ENCODE assay signal across 16 mouse cellular contexts in the genomic region with DNA sequence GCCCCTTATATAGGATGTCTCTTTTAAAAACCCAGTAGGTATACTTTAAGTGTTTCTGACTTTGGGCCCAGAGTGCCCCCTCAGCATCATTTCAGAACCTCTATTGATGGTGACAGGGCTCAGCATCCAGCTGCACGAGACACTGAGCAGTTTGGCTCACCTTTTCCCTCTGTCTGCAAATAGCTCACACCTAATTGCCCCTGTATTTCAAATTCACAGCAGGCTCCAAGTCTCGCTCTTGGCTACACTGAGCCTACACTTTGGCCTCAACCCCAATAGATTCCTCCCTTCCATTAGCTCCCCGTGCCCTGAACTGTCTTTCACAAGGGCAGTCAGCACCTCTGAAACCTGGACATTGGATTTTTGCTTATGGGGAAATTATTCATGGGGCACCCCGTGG. TPM values are rescaled to one million over a fixed set of nuclear protein-coding genes. Genes with fewer than 3 reads are reported as not detected.
DNase-seq lines count a peak whose midpoint lies in the region; ATAC-seq and TF ChIP-seq lines count a peak whose summit lies in the region.
"Had no signal": no experiment of that assay in that cellular context is flagged by ENCODE, and none has a peak within 500 bp of the region (broad histone marks: within the 10 kb centered on the region; RNA-seq: fewer than 3 reads in every experiment).

No protein-coding gene starts in this region.

- H3K9me3 ChIP-seq in forebrain, embryonic 11.5 days (ENCODE audit: control insufficient read depth, low read length): no peaks in the 10 kb centered on the region
- no peaks in the 10 kb centered on the region for H3K9me3 ChIP-seq in forebrain, embryonic 12.5 days
- 0 out of 2 replicates have a peak, but pooled peaks cover 3% of the 10 kb centered on the region for H3K9me3 ChIP-seq in embryonic facial prominence, embryonic 10.5 days
- no peaks in the 10 kb centered on the region for H3K9me3 ChIP-seq in hindbrain, embryonic 15.5 days
- H3K9me3 ChIP-seq in midbrain, embryonic 14.5 days (ENCODE audit: control insufficient read depth, low read length): no peaks in the 10 kb centered on the region
- H3K9me3 ChIP-seq in intestine, postnatal 0 days (ENCODE audit: control insufficient read depth): no peaks in the 10 kb centered on the region

- no peak overlapping the region for H3K9ac ChIP-seq in forebrain, embryonic 11.5 days (ENCODE audit: low read length)
- H3K9ac ChIP-seq in forebrain, embryonic 12.5 days: no peak overlapping the region
- H3K9ac ChIP-seq in hindbrain, embryonic 15.5 days: no peak overlapping the region
- 0 out of 2 replicates have a peak overlapping the region, but pooled peaks have one; percentile 20 for H3K9ac ChIP-seq in midbrain, embryonic 14.5 days (replicated peaks; ENCODE audit: low read length)
- H3K9ac ChIP-seq in intestine, postnatal 0 days (ENCODE audit: low read depth, low read length): no peak overlapping the region
- H3K9ac ChIP-seq: kidney, embryonic 15.5 days had no signal

- no peak for ATAC-seq in forebrain, embryonic 11.5 days (replicated peaks; ENCODE audit: low FRiP score)
- no peak for ATAC-seq in forebrain, embryonic 12.5 days (ENCODE audit: low FRiP score)
- ATAC-seq in hindbrain, embryonic 15.5 days (ENCODE audit: low FRiP score, low read depth): peak; percentile 12; the same call in 1 of the 2 replicates
- ATAC-seq in midbrain, embryonic 14.5 days (ENCODE audit: low FRiP score, low TSS enrichment): 0 out of 2 replicates have a peak, but pooled peaks have one; percentile 10
- no peak for ATAC-seq in erythroblast, adult 5-6 weeks (replicated peaks; ENCODE audit: low FRiP score, poor library complexity, severe bottlenecking)
- ATAC-seq in intestine, postnatal 0 days: no peak

- TF ChIP-seq CTCF in intestine, postnatal 0 days (IDR thresholded peaks at IDR 0.05; ENCODE audit: low read depth): no peak

- no peak overlapping the region for H3K27ac ChIP-seq in forebrain, embryonic 11.5 days (ENCODE audit: low read depth, low read length)
- no peak overlapping the region for H3K27ac ChIP-seq in forebrain, embryonic 12.5 days
- peak overlapping the region; percentile 44; the same call in 1 of the 2 replicates for H3K27ac ChIP-seq in embryonic facial prominence, embryonic 10.5 days (replicated peaks)
- peak overlapping the region; percentile 79 for H3K27ac ChIP-seq in hindbrain, embryonic 15.5 days (replicated peaks)
- H3K27ac ChIP-seq in midbrain, embryonic 14.5 days (replicated peaks; ENCODE audit: low read depth, low read length): peak overlapping the region; percentile 76
- no peak overlapping the region for H3K27ac ChIP-seq in intestine, postnatal 0 days (ENCODE audit: low read depth, low read length)
- H3K27ac ChIP-seq: kidney, embryonic 15.5 days had no signal

- H3K4me3 ChIP-seq in forebrain, embryonic 11.5 days (ENCODE audit: low read depth, low read length): no peak overlapping the region
- H3K4me3 ChIP-seq in forebrain, embryonic 12.5 days (replicated peaks): no peak overlapping the region
- H3K4me3 ChIP-seq in embryonic facial prominence, embryonic 10.5 days: no peak overlapping the region
- no peak overlapping the region for H3K4me3 ChIP-seq in hindbrain, embryonic 15.5 days
- H3K4me3 ChIP-seq in midbrain, embryonic 14.5 days (replicated peaks; ENCODE audit: low read depth, low read length): no peak overlapping the region
- H3K4me3 ChIP-seq in intestine, postnatal 0 days (ENCODE audit: low read depth, low read length): no peak overlapping the region
- H3K4me3 ChIP-seq: kidney, embryonic 15.5 days had no signal

- no peak overlapping the region for H3K4me2 ChIP-seq in forebrain, embryonic 11.5 days (ENCODE audit: low read depth, low read length, severe bottlenecking)
- no peak overlapping the region for H3K4me2 ChIP-seq in forebrain, embryonic 12.5 days
- H3K4me2 ChIP-seq in hindbrain, embryonic 15.5 days: no peak overlapping the region
- H3K4me2 ChIP-seq in midbrain, embryonic 14.5 days (ENCODE audit: low read length): no peak overlapping the region
- no peak overlapping the region for H3K4me2 ChIP-seq in intestine, postnatal 0 days (replicated peaks; ENCODE audit: low read depth)
- H3K4me2 ChIP-seq: kidney, embryonic 15.5 days had no signal

- H3K36me3 ChIP-seq in forebrain, embryonic 11.5 days (ENCODE audit: control insufficient read depth, insufficient read depth, low read length): no peaks in the 10 kb centered on the region
- H3K36me3 ChIP-seq in forebrain, embryonic 12.5 days (replicated peaks): no peaks in the 10 kb centered on the region
- no peaks in the 10 kb centered on the region for H3K36me3 ChIP-seq in embryonic facial prominence, embryonic 10.5 days (replicated peaks)
- H3K36me3 ChIP-seq in hindbrain, embryonic 15.5 days: no peaks in the 10 kb centered on the region
- no peaks in the 10 kb centered on the region for H3K36me3 ChIP-seq in midbrain, embryonic 14.5 days (ENCODE audit: control insufficient read depth, insufficient read depth, low read length)
- no peaks in the 10 kb centered on the region for H3K36me3 ChIP-seq in intestine, postnatal 0 days (ENCODE audit: control insufficient read depth, insufficient read depth)
- H3K36me3 ChIP-seq: kidney, embryonic 15.5 days had no signal

- WGBS in forebrain, embryonic 11.5 days: 61% methylated on average over 4 of the region's 4 CpGs
- WGBS in forebrain, embryonic 12.5 days: 48% methylated on average over 4 of the region's 4 CpGs
- WGBS in embryonic facial prominence, embryonic 10.5 days: 66% methylated on average over 4 of the region's 4 CpGs
- 42% methylated on average over 4 of the region's 4 CpGs for WGBS in hindbrain, embryonic 15.5 days
- 52% methylated on average over 4 of the region's 4 CpGs for WGBS in midbrain, embryonic 14.5 days
- 70% methylated on average over 4 of the region's 4 CpGs for WGBS in intestine, postnatal 0 days

- peaks cover 6% of the 10 kb centered on the region; the same call in 1 of the 2 replicates for H3K4me1 ChIP-seq in forebrain, embryonic 11.5 days (replicated peaks; ENCODE audit: control insufficient read depth, insufficient read depth, low read length)
- peaks cover 19% of the 10 kb centered on the region for H3K4me1 ChIP-seq in forebrain, embryonic 12.5 days
- peaks cover 35% of the 10 kb centered on the region for H3K4me1 ChIP-seq in embryonic facial prominence, embryonic 10.5 days
- peaks cover 33% of the 10 kb centered on the region for H3K4me1 ChIP-seq in hindbrain, embryonic 15.5 days (replicated peaks)
- peaks cover 26% of the 10 kb centered on the region for H3K4me1 ChIP-seq in midbrain, embryonic 14.5 days (ENCODE audit: control insufficient read depth, insufficient read depth, low read length)
- no peaks in the 10 kb centered on the region for H3K4me1 ChIP-seq in intestine, postnatal 0 days (replicated peaks; ENCODE audit: control insufficient read depth, insufficient read depth, low read length)

- DNase-seq in forebrain, embryonic 11.5 days (ENCODE audit: low spot score): peak; percentile 23
- no peak for DNase-seq in embryonic facial prominence, embryonic 10.5 days (ENCODE audit: low spot score)
- peak; percentile 32 for DNase-seq in midbrain, embryonic 14.5 days
- DNase-seq in adrenal gland, adult (ENCODE audit: inconsistent age in 2 of 2, low spot score in 1 of 2): no peak
- DNase-seq: adrenal gland, adult 8-10 months; cerebellum, adult 8-10 months; gastrocnemius, postnatal 36 days; lung, adult 18-20 months; lung, postnatal 4 days; right cerebral cortex, postnatal 25 days; thymus, adult 18-20 months had no signal

- no peaks in the 10 kb centered on the region for H3K27me3 ChIP-seq in forebrain, embryonic 11.5 days (ENCODE audit: control insufficient read depth, insufficient read depth, low read length)
- 0 out of 2 replicates have a peak, but pooled peaks cover 7% of the 10 kb centered on the region for H3K27me3 ChIP-seq in forebrain, embryonic 12.5 days
- H3K27me3 ChIP-seq in embryonic facial prominence, embryonic 10.5 days (replicated peaks; ENCODE audit: low read depth, poor library complexity, severe bottlenecking): 0 out of 2 replicates have a peak, but pooled peaks cover 4% of the 10 kb centered on the region
- no peaks in the 10 kb centered on the region for H3K27me3 ChIP-seq in hindbrain, embryonic 15.5 days
- no peaks in the 10 kb centered on the region for H3K27me3 ChIP-seq in midbrain, embryonic 14.5 days (ENCODE audit: control insufficient read depth, insufficient read depth, low read length)
- no peaks in the 10 kb centered on the region for H3K27me3 ChIP-seq in intestine, postnatal 0 days (replicated peaks; ENCODE audit: control insufficient read depth, insufficient read depth, low read length)
- H3K27me3 ChIP-seq: kidney, embryonic 15.5 days had no signal

RNA-seq across cellular contexts. Expression of a gene that starts 26.5 kb away (rescaled TPM):
- polyA plus RNA-seq in forebrain, embryonic 11.5 days (2014; fragmentation: Nextera tagmentation; extraction: Ambion mirVana): 19.1 and 19.3 TPM in 2 replicates
- 27.8 and 29.0 TPM in 2 replicates for polyA plus RNA-seq in forebrain, embryonic 12.5 days (2016; fragmentation: Nextera tagmentation; extraction: Ambion mirVana)
- 52.1 and 59.2 TPM in 2 replicates for polyA plus RNA-seq in embryonic facial prominence, embryonic 10.5 days (2016; fragmentation: Nextera tagmentation; extraction: Ambion mirVana)
- polyA plus RNA-seq in hindbrain, embryonic 15.5 days (2015; fragmentation: Nextera tagmentation; extraction: Ambion mirVana): 80.2 and 90.6 TPM in 2 replicates
- polyA plus RNA-seq in midbrain, embryonic 14.5 days (2014; fragmentation: Nextera tagmentation; extraction: Ambion mirVana): 62.0 and 77.8 TPM in 2 replicates
- total RNA-seq in erythroblast, adult 5-6 weeks (2015; ENCODE audit: low replicate concordance): 0.84 and 0.96 TPM in 2 replicates
- 1.4 and 2.8 TPM in 2 replicates for total RNA-seq in erythroblast, adult 5-6 weeks (2017; ENCODE audit: low replicate concordance)
- 13.0 and 14.2 TPM in 2 replicates for polyA plus RNA-seq in intestine, postnatal 0 days (2015; fragmentation: Nextera tagmentation; extraction: Ambion mirVana)

Comparison
In these comparisons a context has a peak if more than half of its experiments do, and no peak if none do; other contexts are left out.
1. ATAC-seq: peak in hindbrain, embryonic 15.5 days (single experiment) and midbrain, embryonic 14.5 days (single experiment); none in forebrain, embryonic 11.5 days (single experiment), forebrain, embryonic 12.5 days (single experiment), erythroblast, adult 5-6 weeks (single experiment) and intestine, postnatal 0 days (single experiment).
2. DNase-seq: peak in forebrain, embryonic 11.5 days (single experiment) and midbrain, embryonic 14.5 days (single experiment); none in embryonic facial prominence, embryonic 10.5 days (single experiment) and adrenal gland, adult (0 of 2).
3. H3K27ac ChIP-seq: peak in embryonic facial prominence, embryonic 10.5 days (single experiment), hindbrain, embryonic 15.5 days (single experiment) and midbrain, embryonic 14.5 days (single experiment); none in forebrain, embryonic 11.5 days (single experiment), forebrain, embryonic 12.5 days (single experiment) and intestine, postnatal 0 days (single experiment).